Comparison of ENCODE assay signal across 7 mouse cellular contexts in genomic region chrX:74959161-74959560, GRCm38 (mm10).
DNase-seq lines count a peak whose midpoint lies in the region; ATAC-seq and TF ChIP-seq lines count a peak whose summit lies in the region.
"Not testable (repeated sequence)": the region's sequence is repeated elsewhere in the genome, so short reads cannot be mapped to it uniquely, and the experiment has no call there.

No protein-coding gene starts in this region.

- not testable (repeated sequence) for H3K27me3 ChIP-seq in CH12.LX (replicated peaks); stomach, postnatal 0 days (ENCODE audit: control insufficient read depth, insufficient read depth, low read length)

- WGBS in stomach, postnatal 0 days = 63% methylated on average over 5 of the region's 7 CpGs

- intact Hi-C loops in left cerebral cortex, adult 2 months (cut with DNase I) = not testable (repeated sequence)

- dilution Hi-C loops in CH12.LX (cut with MboI; ENCODE audit: extremely low pct_ligation_motif_present, extremely low pct_unique_long_range_greater_than_20kb, low sequenced_read_pairs) = not testable (repeated sequence)

- H3K9ac ChIP-seq in CH12.LX (ENCODE audit: insufficient read depth, low read depth); stomach, postnatal 0 days (ENCODE audit: low read length): not testable (repeated sequence)

- in situ Hi-C loops in CH12.LX (cut with MboI; ENCODE audit: low pct_ligation_motif_present, low pct_unique_long_range_greater_than_20kb, low sequenced_read_pairs) = not testable (repeated sequence)

- TF ChIP-seq EP300 in CH12.LX (IDR thresholded peaks at IDR 0.05; ENCODE audit: low read length); stomach, postnatal 0 days (optimal IDR thresholded peaks at IDR 0.05): not testable (repeated sequence)

- peak; percentile 61; the same call in 1 of the 2 replicates for ATAC-seq in megakaryocyte progenitor cell, adult 5-6 weeks (replicated peaks; ENCODE audit: poor library complexity)
- ATAC-seq in stomach, postnatal 0 days (ENCODE audit: low FRiP score, low TSS enrichment) = not testable (repeated sequence)

- H3K36me3 ChIP-seq in CH12.LX (replicated peaks in 1 of 2; ENCODE audit: control insufficient read depth in 1 of 2, insufficient read depth in 1 of 2, low read length in 1 of 2); stomach, postnatal 0 days (ENCODE audit: control insufficient read depth, insufficient read depth, low read length): not testable (repeated sequence)

- not testable (repeated sequence) for H3K9me3 ChIP-seq in CH12.LX (replicated peaks; ENCODE audit: low read length); stomach, postnatal 0 days (ENCODE audit: control insufficient read depth, low read length)

- not testable (repeated sequence) for H3K4me2 ChIP-seq in CH12.LX (ENCODE audit: insufficient read depth, low read depth, poor library complexity, severe bottlenecking); stomach, postnatal 0 days (replicated peaks; ENCODE audit: low read depth)

- H3K4me1 ChIP-seq in CH12.LX (ENCODE audit: control insufficient read depth in 1 of 2, insufficient read depth in 2 of 2); stomach, postnatal 0 days (replicated peaks; ENCODE audit: control insufficient read depth, insufficient read depth): not testable (repeated sequence)

- peak in 1 of 2 experiments; percentile 24; a peak in 1 of 4 replicates for TF ChIP-seq CTCF in CH12.LX (conservative IDR thresholded peaks at IDR 0.05 in 1 of 2, IDR thresholded peaks at IDR 0.05 in 1 of 2; ENCODE audit: low read depth in 2 of 2, low read length in 2 of 2)
- peak; percentile 3; the same call in 1 of the 2 replicates for TF ChIP-seq CTCF in left cerebral cortex, adult 2 months (IDR thresholded peaks at IDR 0.05)
- TF ChIP-seq CTCF in stomach, postnatal 0 days (IDR thresholded peaks at IDR 0.05; ENCODE audit: low read depth) = peak; percentile 35

- DNase-seq in CH12.LX (ENCODE audit: extremely low read depth) = peak; percentile 21
- peak; percentile 11 for DNase-seq in T-cell, adult 2 months (ENCODE audit: low spot score)
- peak; percentile 7 for DNase-seq in adrenal gland, postnatal 36 days
- peak; percentile 15 for DNase-seq in induced T-regulatory cell, adult 2 months (ENCODE audit: low read depth)
- not testable (repeated sequence) for DNase-seq in left cerebral cortex, adult 2 months (ENCODE audit: extremely low spot score in 1 of 2, low spot score in 2 of 2); stomach, postnatal 0 days (ENCODE audit: low spot score)

- not testable (repeated sequence) for H3K27ac ChIP-seq in CH12.LX (ENCODE audit: insufficient read depth, low read depth); left cerebral cortex, adult 2 months; stomach, postnatal 0 days (replicated peaks)

- not testable (repeated sequence) for H3K79me2 ChIP-seq in CH12.LX (replicated peaks; ENCODE audit: control insufficient read depth, extremely low read depth, insufficient read depth, poor library complexity, severe bottlenecking)

- not testable (repeated sequence) for H3K4me3 ChIP-seq in CH12.LX (replicated peaks in 1 of 3; ENCODE audit: low read depth in 2 of 3, low read length in 2 of 3, poor library complexity in 1 of 3); left cerebral cortex, adult 2 months; stomach, postnatal 0 days (ENCODE audit: low read depth, low read length)

- not testable (repeated sequence) for TF ChIP-seq POLR2A in CH12.LX (IDR thresholded peaks at IDR 0.05; ENCODE audit: low read depth, low read length)

- not testable (repeated sequence) for TF ChIP-seq RAD21 in CH12.LX (IDR thresholded peaks at IDR 0.05; ENCODE audit: low read depth, low read length)
